Mouse (Mus musculus) E14TG2a.4 (cell line): ENCODE measurements around the gene Zfp637.

Source experiments
- CTCF ChIP-seq: conservative IDR thresholded peaks from 2 replicates; pipeline ENCODE4 v1.5.1; 2014; ENCODE audit warnings: low read length
- NANOG ChIP-seq: IDR thresholded peaks from 2 replicates; pipeline ENCODE4 v1.6.1; 2014; ENCODE audit warnings: borderline replicate concordance, low read length, mixed read lengths

- TF ChIP-seq CTCF = no peak
- no peak for TF ChIP-seq NANOG
Observed at GRCm38 (mm10) chr6:117888642-117889096, 47.7 kb downstream of the Zfp637 start.
